Mouse (Mus musculus): ENCODE results near the gene Gm49384. TPM values are rescaled to one million over a fixed set of nuclear protein-coding genes. Genes with fewer than 3 reads are reported as not detected.
"Not testable (repeated sequence)": the region's sequence is repeated elsewhere in the genome, so short reads cannot be mapped to it uniquely, and the experiment has no call there.

Gm49384 gene
- polyA plus RNA-seq, 1 experiment from 2014 or later = 29.8 TPM

DNA sequence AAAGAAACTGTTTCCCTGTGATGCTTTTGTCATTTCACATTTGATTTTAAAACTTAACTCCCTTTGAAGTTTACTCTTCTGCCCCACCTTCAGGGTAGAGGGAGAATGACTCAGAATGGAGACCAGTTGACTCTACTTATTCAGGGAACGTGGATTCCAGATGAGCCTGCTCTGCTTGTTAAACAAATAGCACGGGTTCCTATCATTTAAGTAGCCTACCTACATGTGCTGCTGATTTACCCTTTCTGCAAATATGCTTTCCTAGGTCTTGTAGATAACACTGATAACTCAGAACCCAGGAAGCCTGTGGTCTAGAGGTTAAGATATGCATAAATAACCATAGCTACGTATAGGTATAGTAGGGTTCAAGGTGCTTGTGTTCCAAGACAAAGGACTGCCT, 39.2 kb downstream of the Gm49384 start:
- Histone ChIP-seq H3K9ac (ENCODE audit: low read depth, low read length) (no peak overlapping the region), H3K4me2 (replicated peaks; ENCODE audit: low read depth, low read length) (no peak overlapping the region), H3K4me3 (ENCODE audit: low read length) (no peak overlapping the region), H3K9me3 (ENCODE audit: control insufficient read depth, low read length) (no peaks in the 10 kb centered on the region), H3K27me3 (ENCODE audit: control insufficient read depth, insufficient read depth, low read length) (no peaks in the 10 kb centered on the region), H3K4me1 (ENCODE audit: control insufficient read depth, insufficient read depth, low read length) (peaks cover 3% of the 10 kb centered on the region; the same call in 1 of the 2 replicates), H3K36me3 (ENCODE audit: control insufficient read depth, insufficient read depth, low read length) (no peaks in the 10 kb centered on the region), H3K27ac (ENCODE audit: low read depth, low read length) (no peak overlapping the region)
- WGBS = 54% methylated on average over 3 of the region's 3 CpGs
- ATAC-seq (ENCODE audit: low FRiP score, low TSS enrichment) = no peak

DNA sequence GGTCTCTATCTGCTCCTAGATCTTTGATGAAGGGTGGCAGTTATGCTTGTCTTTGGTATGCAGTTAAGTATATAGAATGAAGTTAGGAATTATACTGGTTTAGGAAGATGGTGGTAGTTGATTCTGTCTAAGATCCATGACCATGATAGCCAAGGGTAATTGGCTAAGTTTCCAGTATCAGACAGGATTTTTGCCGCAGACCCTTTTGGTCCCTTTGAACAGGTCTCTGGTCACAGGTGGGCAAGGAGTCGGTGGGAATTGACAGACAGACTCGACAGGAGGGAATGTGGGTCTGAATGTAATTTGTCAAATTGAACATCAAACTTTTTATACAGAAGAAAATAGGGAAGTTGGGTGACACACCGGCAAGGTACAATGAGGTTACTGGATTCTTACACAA, 40.5 kb downstream of the Gm49384 start:
- not testable (repeated sequence) for H3K4me1 ChIP-seq (ENCODE audit: control insufficient read depth, insufficient read depth, low read length); H3K4me3 ChIP-seq (ENCODE audit: low read length); ATAC-seq (ENCODE audit: low FRiP score, low TSS enrichment); H3K9me3 ChIP-seq (ENCODE audit: control insufficient read depth, low read length); H3K27ac ChIP-seq (ENCODE audit: low read depth, low read length); H3K36me3 ChIP-seq (ENCODE audit: control insufficient read depth, insufficient read depth, low read length); H3K27me3 ChIP-seq (ENCODE audit: control insufficient read depth, insufficient read depth, low read length); H3K9ac ChIP-seq (ENCODE audit: low read depth, low read length); H3K4me2 ChIP-seq (replicated peaks; ENCODE audit: low read depth, low read length)
- WGBS = 89% methylated on average over 4 of the region's 4 CpGs

GRCm38 (mm10) chr12:69160677-69161076, 43.4 kb downstream of the Gm49384 start:
- not testable (repeated sequence) for H3K4me1 ChIP-seq (ENCODE audit: control insufficient read depth, insufficient read depth, low read length); ATAC-seq (ENCODE audit: low FRiP score, low TSS enrichment); H3K9me3 ChIP-seq (ENCODE audit: control insufficient read depth, low read length); H3K4me2 ChIP-seq (replicated peaks; ENCODE audit: low read depth, low read length); H3K9ac ChIP-seq (ENCODE audit: low read depth, low read length); H3K4me3 ChIP-seq (ENCODE audit: low read length); H3K27me3 ChIP-seq (ENCODE audit: control insufficient read depth, insufficient read depth, low read length); H3K27ac ChIP-seq (ENCODE audit: low read depth, low read length)
- peaks cover 15% of the 10 kb centered on the region for H3K36me3 ChIP-seq (ENCODE audit: control insufficient read depth, insufficient read depth, low read length)
- 76% methylated on average over 2 of the region's 2 CpGs for WGBS

- Histone ChIP-seq H3K9me3 (ENCODE audit: control insufficient read depth, low read length) (no peaks in the 10 kb centered on the region), H3K27ac (ENCODE audit: low read depth, low read length) (no peak overlapping the region), H3K9ac (ENCODE audit: low read depth, low read length) (no peak overlapping the region), H3K4me1 (ENCODE audit: control insufficient read depth, insufficient read depth, low read length) (peaks cover 6% of the 10 kb centered on the region; the same call in 1 of the 2 replicates), H3K4me3 (ENCODE audit: low read length) (peak overlapping the region; percentile 77; the same call in 1 of the 2 replicates), H3K4me2 (replicated peaks; ENCODE audit: low read depth, low read length) (0 out of 2 replicates have a peak overlapping the region, but pooled peaks have one; percentile 1), H3K36me3 (ENCODE audit: control insufficient read depth, insufficient read depth, low read length) (peaks cover 15% of the 10 kb centered on the region), H3K27me3 (ENCODE audit: control insufficient read depth, insufficient read depth, low read length) (no peaks in the 10 kb centered on the region)
- 7% methylated on average over 9 of the region's 9 CpGs for WGBS
- ATAC-seq (ENCODE audit: low FRiP score, low TSS enrichment) = 0 out of 2 replicates have a peak, but pooled peaks have one; percentile 10
Measured at GRCm38 (mm10) chr12:69159578-69159940, 44.5 kb downstream of the Gm49384 start.

- H3K4me1 ChIP-seq (ENCODE audit: control insufficient read depth, insufficient read depth, low read length); H3K27me3 ChIP-seq (ENCODE audit: control insufficient read depth, insufficient read depth, low read length); H3K9me3 ChIP-seq (ENCODE audit: control insufficient read depth, low read length): not testable (repeated sequence)
- H3K27ac ChIP-seq (ENCODE audit: low read depth, low read length) = peak within 1 kb of the TSS; percentile 95
- H3K4me2 ChIP-seq (replicated peaks; ENCODE audit: low read depth, low read length) = peak within 1 kb of the TSS; percentile 77
- ATAC-seq (ENCODE audit: low FRiP score, low TSS enrichment) = peak; percentile 99
- peak within 1 kb of the TSS; percentile 93 for H3K9ac ChIP-seq (ENCODE audit: low read depth, low read length)
- H3K4me3 ChIP-seq (ENCODE audit: low read length) = peak within 1 kb of the TSS; percentile 77
- under 1% methylated on average over 56 of the region's 68 CpGs for WGBS
- peaks cover 15% of the 10 kb centered on the region for H3K36me3 ChIP-seq (ENCODE audit: control insufficient read depth, insufficient read depth, low read length)
Measured at GRCm38 (mm10) chr12:69158765-69159577, 45.1 kb downstream of the Gm49384 start, which contains the start of gene Rps29. Rps29 (minus strand) TSS chr12:69159186.

DNA sequence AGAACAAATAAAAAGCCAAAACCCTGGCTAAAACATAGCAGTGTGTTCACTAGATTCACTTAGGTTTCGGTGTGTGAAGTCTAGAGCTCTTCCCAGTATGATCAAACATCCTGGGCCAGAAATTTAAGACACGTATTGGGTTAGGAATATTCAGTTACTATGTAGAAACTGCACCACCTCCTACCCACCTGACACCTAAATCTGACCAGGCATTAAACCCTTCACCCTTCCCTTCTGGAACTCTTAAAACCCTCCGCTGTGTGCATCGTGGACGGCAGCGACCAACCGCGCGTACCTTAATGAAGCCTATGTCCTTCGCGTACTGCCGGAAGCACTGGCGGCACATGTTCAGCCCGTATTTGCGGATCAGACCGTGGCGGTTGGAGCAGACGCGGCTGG, 45.7 kb downstream of the Gm49384 start:
- ATAC-seq (ENCODE audit: low FRiP score, low TSS enrichment) = no peak; the same call in 1 of the 2 replicates

DNA sequence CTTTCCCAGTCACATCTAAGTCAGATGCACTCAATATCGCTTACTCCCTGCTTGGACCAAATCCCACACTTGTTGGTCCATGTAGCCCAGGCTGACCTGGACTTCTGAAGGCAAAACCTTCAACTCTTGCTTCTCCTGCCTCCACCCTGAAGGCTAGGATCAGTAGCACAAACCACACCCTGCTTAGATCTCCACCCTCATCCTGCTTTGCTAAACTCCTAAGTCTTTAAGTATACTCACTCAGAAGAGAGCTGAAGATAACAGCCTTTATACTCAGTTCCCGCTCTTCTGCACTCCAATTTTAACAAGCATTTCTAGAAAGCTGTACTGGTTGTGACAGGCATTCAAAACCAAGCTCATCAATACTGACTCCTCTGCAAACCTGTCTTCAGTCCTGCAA, 47.0 kb downstream of the Gm49384 start:
- peaks cover 6% of the 10 kb centered on the region; the same call in 1 of the 2 replicates for H3K4me1 ChIP-seq (ENCODE audit: control insufficient read depth, insufficient read depth, low read length)
- no peaks in the 10 kb centered on the region for H3K9me3 ChIP-seq (ENCODE audit: control insufficient read depth, low read length)
- H3K36me3 ChIP-seq (ENCODE audit: control insufficient read depth, insufficient read depth, low read length) = peaks cover 15% of the 10 kb centered on the region
- no peak overlapping the region for H3K27ac ChIP-seq (ENCODE audit: low read depth, low read length)
- no peak for ATAC-seq (ENCODE audit: low FRiP score, low TSS enrichment)
- 95% methylated on average over 2 of the region's 2 CpGs for WGBS
- H3K9ac ChIP-seq (ENCODE audit: low read depth, low read length) = no peak overlapping the region
- H3K27me3 ChIP-seq (ENCODE audit: control insufficient read depth, insufficient read depth, low read length) = no peaks in the 10 kb centered on the region
- no peak overlapping the region for H3K4me2 ChIP-seq (replicated peaks; ENCODE audit: low read depth, low read length)
- no peak overlapping the region for H3K4me3 ChIP-seq (ENCODE audit: low read length)

More for the DNA sequence above, 45.7 kb downstream of the Gm49384 start:
- peak overlapping the region; percentile 77 for H3K4me3 ChIP-seq (ENCODE audit: low read length)
- peaks cover 6% of the 10 kb centered on the region; the same call in 1 of the 2 replicates for H3K4me1 ChIP-seq (ENCODE audit: control insufficient read depth, insufficient read depth, low read length)
- H3K9ac ChIP-seq (ENCODE audit: low read depth, low read length) = peak overlapping the region; percentile 93
- peak overlapping the region; percentile 95 for H3K27ac ChIP-seq (ENCODE audit: low read depth, low read length)
- peaks cover 15% of the 10 kb centered on the region for H3K36me3 ChIP-seq (ENCODE audit: control insufficient read depth, insufficient read depth, low read length)
- peak overlapping the region; percentile 77 for H3K4me2 ChIP-seq (replicated peaks; ENCODE audit: low read depth, low read length)
- no peaks in the 10 kb centered on the region for H3K9me3 ChIP-seq (ENCODE audit: control insufficient read depth, low read length)
- H3K27me3 ChIP-seq (ENCODE audit: control insufficient read depth, insufficient read depth, low read length) = no peaks in the 10 kb centered on the region
- WGBS = under 1% methylated on average over 19 of the region's 19 CpGs

DNA sequence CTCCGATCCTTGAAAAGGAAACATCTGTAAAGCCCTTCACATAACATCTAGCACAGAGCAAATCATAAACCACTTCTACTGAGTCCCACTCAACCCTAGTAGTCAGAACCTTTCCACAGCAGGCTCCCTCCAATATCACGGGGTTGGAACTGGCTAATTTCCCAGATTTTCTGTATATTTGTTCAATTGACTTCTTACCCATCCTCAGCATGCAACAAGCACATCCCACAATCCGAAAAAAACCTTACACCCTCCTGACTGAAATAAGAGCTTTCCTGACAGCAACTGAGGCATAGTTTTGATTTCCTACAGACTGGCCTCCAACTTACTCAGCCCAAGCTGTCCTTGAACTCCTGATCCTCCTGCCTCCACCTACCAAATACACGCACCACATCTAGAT, 47.6 kb downstream of the Gm49384 start:
- Histone ChIP-seq H3K9me3 (ENCODE audit: control insufficient read depth, low read length) (no peaks in the 10 kb centered on the region), H3K27me3 (ENCODE audit: control insufficient read depth, insufficient read depth, low read length) (no peaks in the 10 kb centered on the region), H3K4me1 (ENCODE audit: control insufficient read depth, insufficient read depth, low read length) (peaks cover 6% of the 10 kb centered on the region; the same call in 1 of the 2 replicates), H3K4me3 (ENCODE audit: low read length) (no peak overlapping the region), H3K27ac (ENCODE audit: low read depth, low read length) (no peak overlapping the region), H3K36me3 (ENCODE audit: control insufficient read depth, insufficient read depth, low read length) (peaks cover 15% of the 10 kb centered on the region), H3K4me2 (replicated peaks; ENCODE audit: low read depth, low read length) (no peak overlapping the region), H3K9ac (ENCODE audit: low read depth, low read length) (no peak overlapping the region)
- 82% methylated on average over 4 of the region's 4 CpGs for WGBS
- ATAC-seq (ENCODE audit: low FRiP score, low TSS enrichment) = no peak

GRCm38 (mm10) chr12:69155923-69156322, 48.1 kb downstream of the Gm49384 start:
- Histone ChIP-seq H3K4me2 (replicated peaks; ENCODE audit: low read depth, low read length) (no peak overlapping the region), H3K4me1 (ENCODE audit: control insufficient read depth, insufficient read depth, low read length) (peaks cover 6% of the 10 kb centered on the region; the same call in 1 of the 2 replicates), H3K36me3 (ENCODE audit: control insufficient read depth, insufficient read depth, low read length) (peaks cover 15% of the 10 kb centered on the region), H3K9ac (ENCODE audit: low read depth, low read length) (no peak overlapping the region), H3K9me3 (ENCODE audit: control insufficient read depth, low read length) (no peaks in the 10 kb centered on the region), H3K27ac (ENCODE audit: low read depth, low read length) (no peak overlapping the region), H3K27me3 (ENCODE audit: control insufficient read depth, insufficient read depth, low read length) (no peaks in the 10 kb centered on the region), H3K4me3 (ENCODE audit: low read length) (no peak overlapping the region)
- no peak for ATAC-seq (ENCODE audit: low FRiP score, low TSS enrichment)
- WGBS = 88% methylated on average over 2 of the region's 2 CpGs
